ENCODE assay signal across 9 mouse cellular contexts in genomic region chr5:72893987-72894386, GRCm38 (mm10). TPM values are rescaled to one million over a fixed set of nuclear protein-coding genes. Genes with fewer than 3 reads are reported as not detected.
DNase-seq lines count a peak whose midpoint lies in the region; ATAC-seq lines count a peak whose summit lies in the region.
"Had no signal": no experiment of that assay in that cellular context is flagged by ENCODE, and none has a peak within 500 bp of the region (broad histone marks: within the 10 kb centered on the region; RNA-seq: fewer than 3 reads in every experiment).

No protein-coding gene starts in this region.

- ATAC-seq in granulocyte monocyte progenitor cell, adult 5-6 weeks (replicated peaks; ENCODE audit: poor library complexity, severe bottlenecking) = peak; percentile 52; the same call in 1 of the 2 replicates

- intact Hi-C loops in heart, postnatal 36 days (cut with DNase I) = loop anchor here (5.0 kb wide), 1 partner anchor 178 kb away; no protein-coding TSS in a partner anchor
- intact Hi-C loops in left cerebral cortex, postnatal 10 days (cut with DNase I) = no loop called here

- DNase-seq in heart, postnatal 4 days = peak; percentile 50
- no peak for DNase-seq in heart, postnatal 36 days
- peak; percentile 30 for DNase-seq in spleen, adult 12 weeks (ENCODE audit: low spot score)
- no peak for DNase-seq in spleen, postnatal 36 days (ENCODE audit: low spot score in 2 of 2)
- DNase-seq in thymus, postnatal 4 days = peak; percentile 76
- no peak for DNase-seq in left cerebral cortex, postnatal 10 days (ENCODE audit: extremely low spot score in 1 of 2, low spot score in 2 of 2)
- no peak for DNase-seq in frontal cortex, postnatal 10 days (ENCODE audit: low spot score in 2 of 2)
- DNase-seq: left cerebral cortex, postnatal 4 days had no signal

RNA-seq across cellular contexts. Expression of gene Slain2, which starts 20.1 kb away (rescaled TPM):
- 100 to 1,000 TPM; 116 to 121 TPM for total RNA-seq in heart, postnatal 4 days (2021)
- total RNA-seq in heart, postnatal 36 days (2021) = 100 to 1,000 TPM; 145 to 163 TPM
- total RNA-seq in granulocyte monocyte progenitor cell, adult 5-6 weeks (2014; fragmentation: Nextera tagmentation) = 44.5 and 60.4 TPM in 2 replicates
- 58.3 and 70.7 TPM in 2 replicates for total RNA-seq in granulocyte monocyte progenitor cell, adult 5-6 weeks (2017)
- total RNA-seq in left cerebral cortex, postnatal 10 days (2021) = 10 to 100 TPM; 38.0 to 39.7 TPM

RNA-seq across cellular contexts. Expression of gene Tec, which starts 25.7 kb away (rescaled TPM):
- 10 to 100 TPM; 13.2 TPM for total RNA-seq in heart, postnatal 4 days (2021)
- total RNA-seq in heart, postnatal 36 days (2021) = 10 to 100 TPM; 11.0 to 16.9 TPM
- 36.0 and 42.9 TPM in 2 replicates for total RNA-seq in granulocyte monocyte progenitor cell, adult 5-6 weeks (2014; fragmentation: Nextera tagmentation)
- total RNA-seq in granulocyte monocyte progenitor cell, adult 5-6 weeks (2017) = 33.9 and 39.8 TPM in 2 replicates
- 10 to 100 TPM in 1 of 2 experiments, 1 to 10 TPM in 1; 7.3 to 12.4 TPM for total RNA-seq in left cerebral cortex, postnatal 10 days (2021)

Comparison
In these comparisons a context has a peak if more than half of its experiments do, and no peak if none do; other contexts are left out.
1. DNase-seq: peak in heart, postnatal 4 days (single experiment), spleen, adult 12 weeks (single experiment) and thymus, postnatal 4 days (single experiment); none in heart, postnatal 36 days (0 of 2), spleen, postnatal 36 days (0 of 2), left cerebral cortex, postnatal 10 days (0 of 2) and frontal cortex, postnatal 10 days (0 of 2).